Mouse (Mus musculus) stomach, embryonic 15.5 days (tissue): ENCODE measurements around the gene Pithd1. TPM values are rescaled to one million over a fixed set of nuclear protein-coding genes. Genes with fewer than 3 reads are reported as not detected.
"Not testable (repeated sequence)": the region's sequence is repeated elsewhere in the genome, so short reads cannot be mapped to it uniquely, and the experiment has no call there.

Source experiments
- ATAC-seq: fragments of 200-750 bp; cut with Nextera tagmentation; 2 replicates; pipeline ENCODE4 v1.8.0; 2017; ENCODE audit warnings: low read depth, moderate number of reproducible peaks, moderate TSS enrichment; ENCODE audit not compliant: insufficient read depth, low FRiP score
- H3K27ac ChIP-seq: fragments of 300-500 bp; sonication (generic); 2 replicates; pipeline ENCODE4 v1.5.1; 2015; ENCODE audit warnings: mild to moderate bottlenecking, inconsistent platforms
- H3K27me3 ChIP-seq: fragments of 300-500 bp; sonication (generic); replicated peaks from 2 replicates; pipeline ENCODE4 v1.6.1; 2015; ENCODE audit warnings: inconsistent platforms
- H3K36me3 ChIP-seq: fragments of 300-500 bp; sonication (generic); 2 replicates; pipeline ENCODE4 v1.6.1; 2015; ENCODE audit warnings: inconsistent platforms
- H3K4me1 ChIP-seq: fragments of 300-500 bp; sonication (generic); 2 replicates; pipeline ENCODE4 v1.6.1; 2015; ENCODE audit warnings: inconsistent platforms
- H3K4me2 ChIP-seq: fragments of 300-500 bp; sonication (generic); 2 replicates; pipeline ENCODE4 v1.6.1; 2015; ENCODE audit warnings: mild to moderate bottlenecking, inconsistent platforms
- H3K4me3 ChIP-seq: fragments of 300-500 bp; sonication (generic); replicated peaks from 2 replicates; pipeline ENCODE4 v1.5.1; 2015; ENCODE audit warnings: inconsistent platforms
- H3K9ac ChIP-seq: fragments of 300-500 bp; sonication (generic); 2 replicates; pipeline ENCODE4 v1.6.1; 2015; ENCODE audit warnings: inconsistent platforms
- H3K9me3 ChIP-seq: fragments of 300-500 bp; sonication (generic); 2 replicates; pipeline ENCODE4 v1.6.1; 2016; ENCODE audit warnings: inconsistent platforms
- WGBS: fragments of 180-500 bp; shearing (Covaris S2); methylation state at CpG from one replicate; pipeline ENCODE4 v1.1.7; 2015; 5-methylcytosine and 5-hydroxymethylcytosine counted together
- polyA plus RNA-seq: library from polyadenylated mRNA; unstranded; fragments of >200 nt; fragmentation: Nextera tagmentation; extraction: Ambion mirVana; gene quantifications from 2 replicates; pipeline ENCODE4 v1.2.1, GENCODE M21; 2015

Pithd1 gene
- polyA plus RNA-seq, 1 experiment from 2014 or later: 55.1 TPM

- H3K36me3 ChIP-seq: peaks cover 13% of the 10 kb centered on the region
- H3K4me2 ChIP-seq, ATAC-seq, H3K27ac ChIP-seq, H3K27me3 ChIP-seq, H3K4me1 ChIP-seq, H3K4me3 ChIP-seq, H3K9me3 ChIP-seq, H3K9ac ChIP-seq: not testable (repeated sequence)
- 85% methylated on average over 8 of the region's 8 CpGs for WGBS
Observed at GRCm38 (mm10) chr4:135941026-135941425, 46.0 kb downstream of the Pithd1 start.

- H3K4me2 ChIP-seq: no peak overlapping the region
- no peaks in the 10 kb centered on the region for H3K9me3 ChIP-seq
- H3K27me3 ChIP-seq: no peaks in the 10 kb centered on the region
- no peaks in the 10 kb centered on the region for H3K4me1 ChIP-seq
- peaks cover 15% of the 10 kb centered on the region for H3K36me3 ChIP-seq
- H3K27ac ChIP-seq: no peak overlapping the region
- 81% methylated on average over 7 of the region's 7 CpGs for WGBS
- H3K4me3 ChIP-seq: no peak overlapping the region
- no peak for ATAC-seq
- no peak overlapping the region for H3K9ac ChIP-seq
Observed at GRCm38 (mm10) chr4:135938858-135939257, 48.2 kb downstream of the Pithd1 start.

GRCm38 (mm10) chr4:135935502-135935901 is 51.6 kb downstream of the Pithd1 start:
- Histone ChIP-seq H3K27ac (no peak overlapping the region), H3K4me2 (no peak overlapping the region), H3K4me3 (no peak overlapping the region), H3K4me1 (no peaks in the 10 kb centered on the region), H3K36me3 (0 out of 2 replicates have a peak, but pooled peaks cover 14% of the 10 kb centered on the region), H3K9me3 (no peaks in the 10 kb centered on the region), H3K9ac (no peak overlapping the region), H3K27me3 (no peaks in the 10 kb centered on the region)
- ATAC-seq: no peak
- 65% methylated on average over 5 of the region's 5 CpGs for WGBS

- 65% methylated on average over 12 of the region's 12 CpGs for WGBS
- no peak overlapping the region for H3K27ac ChIP-seq
- no peak overlapping the region for H3K4me3 ChIP-seq
- H3K4me2 ChIP-seq: no peak overlapping the region
- H3K36me3 ChIP-seq: 0 out of 2 replicates have a peak, but pooled peaks cover 11% of the 10 kb centered on the region
- no peaks in the 10 kb centered on the region for H3K9me3 ChIP-seq
- no peak for ATAC-seq
- no peak overlapping the region for H3K9ac ChIP-seq
- H3K4me1 ChIP-seq: no peaks in the 10 kb centered on the region
- H3K27me3 ChIP-seq: no peaks in the 10 kb centered on the region
Observed at GRCm38 (mm10) chr4:135934708-135935500, 52.2 kb downstream of the Pithd1 start.

GRCm38 (mm10) chr4:135931832-135932231 is 55.2 kb downstream of the Pithd1 start:
- peaks cover 15% of the 10 kb centered on the region; the same call in 1 of the 2 replicates for H3K36me3 ChIP-seq
- H3K9me3 ChIP-seq: no peaks in the 10 kb centered on the region
- WGBS: 67% methylated on average over 5 of the region's 5 CpGs
- H3K4me2 ChIP-seq: no peak overlapping the region
- no peak for ATAC-seq
- H3K27ac ChIP-seq: no peak overlapping the region
- no peaks in the 10 kb centered on the region for H3K4me1 ChIP-seq
- no peaks in the 10 kb centered on the region for H3K27me3 ChIP-seq
- H3K4me3 ChIP-seq: no peak overlapping the region
- no peak overlapping the region for H3K9ac ChIP-seq

GRCm38 (mm10) chr4:135930239-135930638 is 56.8 kb downstream of the Pithd1 start:
- Histone ChIP-seq H3K9ac (no peak overlapping the region), H3K4me1 (no peaks in the 10 kb centered on the region), H3K4me3 (no peak overlapping the region), H3K27me3 (no peaks in the 10 kb centered on the region), H3K27ac (no peak overlapping the region), H3K4me2 (no peak overlapping the region), H3K36me3 (peaks cover 25% of the 10 kb centered on the region), H3K9me3 (no peaks in the 10 kb centered on the region)
- WGBS: 91% methylated on average over 8 of the region's 8 CpGs
- ATAC-seq: no peak

GRCm38 (mm10) chr4:135929828-135930227 is 57.2 kb downstream of the Pithd1 start:
- WGBS: 74% methylated on average over 9 of the region's 9 CpGs
- Histone ChIP-seq H3K27me3 (no peaks in the 10 kb centered on the region), H3K4me1 (no peaks in the 10 kb centered on the region), H3K27ac (no peak overlapping the region), H3K4me3 (no peak overlapping the region), H3K9ac (no peak overlapping the region), H3K4me2 (no peak overlapping the region), H3K36me3 (peaks cover 25% of the 10 kb centered on the region), H3K9me3 (no peaks in the 10 kb centered on the region)
- ATAC-seq: no peak

- ATAC-seq: no peak
- H3K4me1 ChIP-seq: no peaks in the 10 kb centered on the region
- peaks cover 27% of the 10 kb centered on the region for H3K36me3 ChIP-seq
- WGBS: 87% methylated on average over 5 of the region's 5 CpGs
- H3K9ac ChIP-seq: no peak overlapping the region
- H3K4me3 ChIP-seq: no peak overlapping the region
- no peak overlapping the region for H3K4me2 ChIP-seq
- no peaks in the 10 kb centered on the region for H3K27me3 ChIP-seq
- H3K27ac ChIP-seq: no peak overlapping the region
- no peaks in the 10 kb centered on the region for H3K9me3 ChIP-seq
Observed at GRCm38 (mm10) chr4:135929405-135929804, 57.7 kb downstream of the Pithd1 start.

- no peak overlapping the region for H3K4me2 ChIP-seq
- no peaks in the 10 kb centered on the region for H3K27me3 ChIP-seq
- no peak overlapping the region for H3K27ac ChIP-seq
- no peak for ATAC-seq
- no peaks in the 10 kb centered on the region for H3K9me3 ChIP-seq
- no peak overlapping the region for H3K4me3 ChIP-seq
- no peaks in the 10 kb centered on the region for H3K4me1 ChIP-seq
- WGBS: 85% methylated on average over 9 of the region's 9 CpGs
- H3K9ac ChIP-seq: no peak overlapping the region
- H3K36me3 ChIP-seq: peaks cover 23% of the 10 kb centered on the region
Observed at GRCm38 (mm10) chr4:135928376-135928775, 58.7 kb downstream of the Pithd1 start.

- WGBS: 86% methylated on average over 3 of the region's 3 CpGs
- no peak for ATAC-seq
- H3K27ac ChIP-seq: no peak overlapping the region
Observed at GRCm38 (mm10) chr4:135926861-135927260, 60.2 kb downstream of the Pithd1 start.

GRCm38 (mm10) chr4:135926195-135926808 is 60.8 kb downstream of the Pithd1 start:
- H3K4me3 ChIP-seq: no peak overlapping the region
- no peaks in the 10 kb centered on the region for H3K27me3 ChIP-seq
- no peaks in the 10 kb centered on the region for H3K4me1 ChIP-seq
- H3K9me3 ChIP-seq: no peaks in the 10 kb centered on the region
- no peak overlapping the region for H3K4me2 ChIP-seq
- no peak overlapping the region for H3K27ac ChIP-seq
- WGBS: 82% methylated on average over 10 of the region's 10 CpGs
- no peak overlapping the region for H3K9ac ChIP-seq
- H3K36me3 ChIP-seq: peaks cover 27% of the 10 kb centered on the region
- no peak for ATAC-seq

More at GRCm38 (mm10) chr4:135926861-135927260, 60.2 kb downstream of the Pithd1 start:
- no peaks in the 10 kb centered on the region for H3K4me1 ChIP-seq
- H3K4me2 ChIP-seq: no peak overlapping the region
- H3K4me3 ChIP-seq: no peak overlapping the region
- no peaks in the 10 kb centered on the region for H3K9me3 ChIP-seq
- no peak overlapping the region for H3K9ac ChIP-seq
- H3K27me3 ChIP-seq: no peaks in the 10 kb centered on the region
- H3K36me3 ChIP-seq: peaks cover 27% of the 10 kb centered on the region
